ENCODE assay signal across 8 mouse cellular contexts in the genomic region with DNA sequence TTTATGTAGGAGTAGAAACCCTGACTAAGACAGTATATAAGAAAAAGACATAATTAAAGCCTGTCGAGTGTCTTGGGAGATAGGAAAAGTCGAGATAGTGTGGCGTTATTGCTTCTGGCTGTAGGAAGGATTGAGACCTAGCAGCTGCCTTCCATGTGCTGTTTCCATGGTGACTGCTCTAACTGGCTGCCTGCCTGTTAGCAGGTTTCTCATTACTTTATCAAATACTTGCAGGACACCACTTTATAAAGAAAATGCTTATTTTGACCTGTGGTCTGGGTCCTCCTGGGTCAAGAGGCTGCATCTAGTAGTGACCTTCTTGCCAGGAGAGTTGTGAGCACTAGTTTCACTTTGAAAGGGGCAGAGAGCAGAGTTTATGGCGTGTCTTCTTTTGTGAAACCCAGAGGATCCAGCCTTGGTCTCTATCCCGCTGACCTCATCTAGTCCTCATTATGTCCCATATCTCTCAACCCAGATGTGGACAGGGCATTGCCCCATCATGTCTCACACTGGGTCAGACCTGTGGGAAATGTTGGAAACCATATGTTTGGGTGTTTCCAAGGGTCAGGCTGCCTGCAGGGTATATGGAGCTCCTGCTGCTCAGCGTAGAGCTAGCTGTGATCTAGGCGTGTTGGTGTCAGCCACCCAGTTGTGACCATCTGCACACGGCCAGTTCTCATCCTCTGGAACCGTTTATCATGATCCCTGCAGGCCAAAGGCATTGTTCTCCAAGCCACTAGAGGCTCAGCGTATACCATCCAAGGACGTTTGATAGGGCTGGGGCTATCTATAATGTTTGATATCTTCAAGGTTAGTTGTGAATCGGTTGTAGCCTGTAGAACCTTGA. TPM values are rescaled to one million over a fixed set of nuclear protein-coding genes. Genes with fewer than 3 reads are reported as not detected.
DNase-seq lines count a peak whose midpoint lies in the region; ATAC-seq lines count a peak whose summit lies in the region.

No protein-coding gene starts in this region.

- no peak overlapping the region for H3K4me2 ChIP-seq in hindbrain, embryonic 11.5 days (replicated peaks; ENCODE audit: low read depth, low read length)
- no peak overlapping the region for H3K4me2 ChIP-seq in hindbrain, embryonic 15.5 days
- peak overlapping the region; percentile 32; the same call in 1 of the 2 replicates for H3K4me2 ChIP-seq in limb, embryonic 13.5 days (replicated peaks)

- H3K9ac ChIP-seq in hindbrain, embryonic 11.5 days (ENCODE audit: low read depth, low read length) = no peak overlapping the region
- no peak overlapping the region for H3K9ac ChIP-seq in hindbrain, embryonic 15.5 days
- no peak overlapping the region for H3K9ac ChIP-seq in limb, embryonic 13.5 days

- peak; percentile 5 for DNase-seq in hindbrain, embryonic 10.5 days (ENCODE audit: low spot score)
- no peak for DNase-seq in hindbrain, embryonic 11.5 days (ENCODE audit: low spot score)
- peak; percentile 25 for DNase-seq in embryo, embryonic 11 days
- peak; percentile 38 for DNase-seq in right cerebral cortex, postnatal 4 days
- DNase-seq in urinary bladder, postnatal 10 days (ENCODE audit: low spot score) = no peak
- no peak for DNase-seq in testis, postnatal 10 days (ENCODE audit: low spot score)

- WGBS in hindbrain, embryonic 10.5 days = 67% methylated on average over 12 of the region's 12 CpGs
- WGBS in hindbrain, embryonic 11.5 days = 55% methylated on average over 12 of the region's 12 CpGs
- WGBS in hindbrain, embryonic 15.5 days = 42% methylated on average over 12 of the region's 12 CpGs
- WGBS in limb, embryonic 13.5 days = 67% methylated on average over 12 of the region's 12 CpGs

- peaks cover 29% of the 10 kb centered on the region for H3K4me1 ChIP-seq in hindbrain, embryonic 10.5 days (replicated peaks)
- H3K4me1 ChIP-seq in hindbrain, embryonic 11.5 days (replicated peaks; ENCODE audit: control insufficient read depth, insufficient read depth, low read length) = peaks cover 5% of the 10 kb centered on the region
- peaks cover 36% of the 10 kb centered on the region for H3K4me1 ChIP-seq in hindbrain, embryonic 15.5 days (replicated peaks)
- peaks cover 61% of the 10 kb centered on the region for H3K4me1 ChIP-seq in limb, embryonic 13.5 days

- H3K27ac ChIP-seq in hindbrain, embryonic 10.5 days = peak overlapping the region; percentile 14
- H3K27ac ChIP-seq in hindbrain, embryonic 11.5 days (ENCODE audit: low read depth, low read length) = no peak overlapping the region
- H3K27ac ChIP-seq in hindbrain, embryonic 15.5 days (replicated peaks) = peak overlapping the region; percentile 55
- peak overlapping the region; percentile 77; the same call in 1 of the 2 replicates for H3K27ac ChIP-seq in limb, embryonic 13.5 days

- H3K9me3 ChIP-seq in hindbrain, embryonic 10.5 days = no peaks in the 10 kb centered on the region
- no peaks in the 10 kb centered on the region for H3K9me3 ChIP-seq in hindbrain, embryonic 11.5 days (ENCODE audit: control insufficient read depth, low read length)
- no peaks in the 10 kb centered on the region for H3K9me3 ChIP-seq in hindbrain, embryonic 15.5 days
- H3K9me3 ChIP-seq in limb, embryonic 13.5 days = no peaks in the 10 kb centered on the region

- no peak for ATAC-seq in hindbrain, embryonic 11.5 days (ENCODE audit: low FRiP score)
- ATAC-seq in hindbrain, embryonic 15.5 days (ENCODE audit: low FRiP score, low read depth) = peak; percentile 28; the same call in 1 of the 2 replicates
- ATAC-seq in limb, embryonic 13.5 days (ENCODE audit: low FRiP score, low read depth) = 0 out of 2 replicates have a peak, but pooled peaks have one; percentile 16

- H3K27me3 ChIP-seq in hindbrain, embryonic 10.5 days (ENCODE audit: insufficient read depth, poor library complexity, severe bottlenecking) = no peaks in the 10 kb centered on the region
- no peaks in the 10 kb centered on the region for H3K27me3 ChIP-seq in hindbrain, embryonic 11.5 days (ENCODE audit: control insufficient read depth, insufficient read depth, low read length)
- no peaks in the 10 kb centered on the region for H3K27me3 ChIP-seq in hindbrain, embryonic 15.5 days
- no peaks in the 10 kb centered on the region for H3K27me3 ChIP-seq in limb, embryonic 13.5 days

- no peak overlapping the region for H3K4me3 ChIP-seq in hindbrain, embryonic 10.5 days
- H3K4me3 ChIP-seq in hindbrain, embryonic 11.5 days (ENCODE audit: low read depth, low read length) = no peak overlapping the region
- no peak overlapping the region for H3K4me3 ChIP-seq in hindbrain, embryonic 15.5 days
- H3K4me3 ChIP-seq in limb, embryonic 13.5 days = no peak overlapping the region

- H3K36me3 ChIP-seq in hindbrain, embryonic 10.5 days = 0 out of 2 replicates have a peak, but pooled peaks cover 5% of the 10 kb centered on the region
- no peaks in the 10 kb centered on the region for H3K36me3 ChIP-seq in hindbrain, embryonic 11.5 days (ENCODE audit: control insufficient read depth, insufficient read depth, low read length)
- no peaks in the 10 kb centered on the region for H3K36me3 ChIP-seq in hindbrain, embryonic 15.5 days
- H3K36me3 ChIP-seq in limb, embryonic 13.5 days = no peaks in the 10 kb centered on the region

RNA-seq across cellular contexts. Expression of a gene that starts 30.1 kb away (rescaled TPM):
- polyA plus RNA-seq in hindbrain, embryonic 10.5 days (2016; fragmentation: Nextera tagmentation; extraction: Ambion mirVana) = 0.60 and 1.1 TPM in 2 replicates
- 0.46 and 0.79 TPM in 2 replicates for polyA plus RNA-seq in hindbrain, embryonic 11.5 days (2014; fragmentation: Nextera tagmentation; extraction: Ambion mirVana)
- 0.40 and 0.41 TPM in 2 replicates for polyA plus RNA-seq in hindbrain, embryonic 15.5 days (2015; fragmentation: Nextera tagmentation; extraction: Ambion mirVana)
- polyA plus RNA-seq in limb, embryonic 13.5 days (2015; fragmentation: Nextera tagmentation; extraction: Ambion mirVana) = 4.2 and 5.4 TPM in 2 replicates

Comparison
In these comparisons a context has a peak if more than half of its experiments do, and no peak if none do; other contexts are left out.
1. DNase-seq: peak in hindbrain, embryonic 10.5 days (single experiment), embryo, embryonic 11 days (single experiment) and right cerebral cortex, postnatal 4 days (single experiment); none in hindbrain, embryonic 11.5 days (single experiment), urinary bladder, postnatal 10 days (single experiment) and testis, postnatal 10 days (single experiment).